10 mouse cellular contexts compared by ENCODE assay signal in the genomic region with DNA sequence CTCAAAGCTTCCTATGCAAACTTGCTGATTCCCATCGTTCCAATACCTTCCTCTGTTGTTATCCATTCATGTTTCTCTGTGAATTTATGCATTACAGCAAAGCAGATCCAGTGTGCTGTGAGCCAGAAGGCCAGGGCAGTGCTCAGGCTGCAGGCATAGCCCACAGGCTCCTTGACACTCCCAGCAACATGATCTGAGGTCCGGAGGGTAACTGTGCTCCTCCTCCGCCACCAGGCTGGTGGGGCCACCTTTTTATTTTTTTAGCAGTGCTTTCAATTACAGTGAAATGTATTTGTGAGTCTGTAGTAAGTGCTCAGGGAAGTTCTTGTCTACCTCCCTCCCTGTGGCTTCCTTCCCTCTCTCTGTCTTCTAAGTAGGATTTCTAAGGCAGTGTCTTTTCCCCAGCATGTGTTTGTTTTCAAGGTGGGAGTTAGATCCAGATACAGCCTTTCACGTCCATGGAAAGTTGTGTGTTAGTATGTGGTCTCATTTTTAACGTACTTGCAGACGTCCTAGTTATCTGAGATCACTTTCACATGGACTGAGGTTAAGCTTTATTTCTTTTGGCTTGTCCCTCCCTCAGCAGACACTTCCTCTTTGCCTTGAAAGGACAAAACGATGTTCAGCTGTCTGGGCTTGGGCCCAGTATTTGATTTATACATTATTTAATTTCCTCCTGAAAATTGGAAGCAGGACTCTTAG.
DNase-seq lines count a peak whose midpoint lies in the region; ATAC-seq and TF ChIP-seq lines count a peak whose summit lies in the region.
"Had no signal": no experiment of that assay in that cellular context is flagged by ENCODE, and none has a peak within 500 bp of the region (broad histone marks: within the 10 kb centered on the region; RNA-seq: fewer than 3 reads in every experiment).

No protein-coding gene starts in this region.

- H3K4me1 ChIP-seq in lung, postnatal 0 days (ENCODE audit: insufficient read depth, low read depth, low read length): peaks cover 12% of the 10 kb centered on the region; the same call in 1 of the 2 replicates
- peaks cover 17% of the 10 kb centered on the region; the same call in 1 of the 2 replicates for H3K4me1 ChIP-seq in heart, embryonic 10.5 days
- no peaks in the 10 kb centered on the region; the same call in none of the 2 replicates for H3K4me1 ChIP-seq in stomach, postnatal 0 days (replicated peaks; ENCODE audit: control insufficient read depth, insufficient read depth)
- 0 out of 2 replicates have a peak, but pooled peaks cover 3% of the 10 kb centered on the region for H3K4me1 ChIP-seq in hindbrain, embryonic 10.5 days (replicated peaks)
- H3K4me1 ChIP-seq: neural tube, embryonic 12.5 days had no signal

- no peaks in the 10 kb centered on the region for H3K9me3 ChIP-seq in lung, postnatal 0 days (ENCODE audit: low read length)
- H3K9me3 ChIP-seq in heart, embryonic 10.5 days: no peaks in the 10 kb centered on the region
- H3K9me3 ChIP-seq in stomach, postnatal 0 days (ENCODE audit: control insufficient read depth, low read length): no peaks in the 10 kb centered on the region
- H3K9me3 ChIP-seq in hindbrain, embryonic 10.5 days: no peaks in the 10 kb centered on the region
- H3K9me3 ChIP-seq: neural tube, embryonic 12.5 days had no signal

- DNase-seq in lung, postnatal 0 days (ENCODE audit: low spot score): peak; percentile 17
- no peak for DNase-seq in lung, adult 18-20 months
- no peak for DNase-seq in heart, embryonic 10.5 days (ENCODE audit: low spot score)
- DNase-seq in kidney, postnatal 14 days: peak; percentile 57
- no peak for DNase-seq in stomach, postnatal 0 days (ENCODE audit: low spot score)
- DNase-seq in B cell, adult 2 months: no peak
- no peak for DNase-seq in hindbrain, embryonic 10.5 days (ENCODE audit: low spot score)
- DNase-seq in layer of hippocampus, adult 11-12 months (ENCODE audit: low spot score): no peak
- DNase-seq: thymus, adult 2 months had no signal

- WGBS in lung, postnatal 0 days: 22% methylated on average over 7 of the region's 7 CpGs
- WGBS in heart, embryonic 10.5 days: 66% methylated on average over 7 of the region's 7 CpGs
- 13% methylated on average over 7 of the region's 7 CpGs for WGBS in stomach, postnatal 0 days
- 74% methylated on average over 7 of the region's 7 CpGs for WGBS in hindbrain, embryonic 10.5 days

- ATAC-seq in lung, postnatal 0 days: no peak
- peak; percentile 18; the same call in 1 of the 2 replicates for ATAC-seq in stomach, postnatal 0 days (ENCODE audit: low FRiP score, low TSS enrichment)

- no peaks in the 10 kb centered on the region for H3K27me3 ChIP-seq in lung, postnatal 0 days (replicated peaks; ENCODE audit: insufficient read depth, low read length)
- no peaks in the 10 kb centered on the region for H3K27me3 ChIP-seq in heart, embryonic 10.5 days (ENCODE audit: insufficient read depth, poor library complexity, severe bottlenecking)
- H3K27me3 ChIP-seq in stomach, postnatal 0 days (ENCODE audit: control insufficient read depth, insufficient read depth, low read length): no peaks in the 10 kb centered on the region
- H3K27me3 ChIP-seq in hindbrain, embryonic 10.5 days (ENCODE audit: insufficient read depth, poor library complexity, severe bottlenecking): no peaks in the 10 kb centered on the region
- H3K27me3 ChIP-seq: neural tube, embryonic 12.5 days had no signal

- no peaks in the 10 kb centered on the region for H3K36me3 ChIP-seq in lung, postnatal 0 days (ENCODE audit: insufficient read depth, low read length)
- 0 out of 2 replicates have a peak, but pooled peaks cover 2% of the 10 kb centered on the region for H3K36me3 ChIP-seq in heart, embryonic 10.5 days
- no peaks in the 10 kb centered on the region for H3K36me3 ChIP-seq in stomach, postnatal 0 days (ENCODE audit: control insufficient read depth, insufficient read depth, low read length)
- H3K36me3 ChIP-seq in hindbrain, embryonic 10.5 days: 0 out of 2 replicates have a peak, but pooled peaks cover 3% of the 10 kb centered on the region
- H3K36me3 ChIP-seq: neural tube, embryonic 12.5 days had no signal

- H3K4me2 ChIP-seq in lung, postnatal 0 days (replicated peaks; ENCODE audit: low read depth, low read length): no peak overlapping the region
- H3K4me2 ChIP-seq in stomach, postnatal 0 days (replicated peaks; ENCODE audit: low read depth): no peak overlapping the region; the same call in 1 of the 2 replicates
- H3K4me2 ChIP-seq: neural tube, embryonic 12.5 days had no signal

- no peak overlapping the region for H3K9ac ChIP-seq in lung, postnatal 0 days (replicated peaks; ENCODE audit: low read depth)
- no peak overlapping the region for H3K9ac ChIP-seq in stomach, postnatal 0 days (ENCODE audit: low read length)
- H3K9ac ChIP-seq: neural tube, embryonic 12.5 days had no signal

- no peak for TF ChIP-seq CTCF in lung, postnatal 0 days (IDR thresholded peaks at IDR 0.05)
- no peak for TF ChIP-seq CTCF in stomach, postnatal 0 days (IDR thresholded peaks at IDR 0.05; ENCODE audit: low read depth)

- no peak overlapping the region for H3K4me3 ChIP-seq in lung, postnatal 0 days (ENCODE audit: low read depth, low read length)
- no peak overlapping the region for H3K4me3 ChIP-seq in heart, embryonic 10.5 days
- no peak overlapping the region for H3K4me3 ChIP-seq in stomach, postnatal 0 days (ENCODE audit: low read depth, low read length)
- no peak overlapping the region for H3K4me3 ChIP-seq in hindbrain, embryonic 10.5 days
- H3K4me3 ChIP-seq: neural tube, embryonic 12.5 days had no signal

- TF ChIP-seq EP300 in lung, postnatal 0 days (IDR thresholded peaks at IDR 0.05): no peak
- TF ChIP-seq EP300 in stomach, postnatal 0 days (optimal IDR thresholded peaks at IDR 0.05): no peak

- 0 out of 2 replicates have a peak overlapping the region, but pooled peaks have one; percentile 6 for H3K27ac ChIP-seq in lung, postnatal 0 days (ENCODE audit: low read length)
- H3K27ac ChIP-seq in heart, embryonic 10.5 days: peak overlapping the region; percentile 19; the same call in 1 of the 2 replicates
- H3K27ac ChIP-seq in stomach, postnatal 0 days (replicated peaks): peak overlapping the region; percentile 79
- no peak overlapping the region for H3K27ac ChIP-seq in hindbrain, embryonic 10.5 days
- H3K27ac ChIP-seq: neural tube, embryonic 12.5 days had no signal

Comparison
In these comparisons a context has a peak if more than half of its experiments do, and no peak if none do; other contexts are left out.
1. DNase-seq: peak in lung, postnatal 0 days (single experiment) and kidney, postnatal 14 days (single experiment); none in lung, adult 18-20 months (0 of 2), heart, embryonic 10.5 days (single experiment), stomach, postnatal 0 days (single experiment), B cell, adult 2 months (0 of 2), hindbrain, embryonic 10.5 days (single experiment) and layer of hippocampus, adult 11-12 months (single experiment).